Mouse (Mus musculus) adrenal gland, adult 10 weeks (tissue): ENCODE data around the gene Mum1l1. TPM values are rescaled to one million over a fixed set of nuclear protein-coding genes. Genes with fewer than 3 reads are reported as not detected.

ENCODE experiments used
- polyA plus RNA-seq: library from polyadenylated mRNA; stranded (reverse); fragments of 350-450 nt; fragmentation: Illumina TruSeq; extraction: RNeasy Lipid Tissue Mini Kit (QIAGEN cat#74804); gene quantifications from one replicate; pipeline ENCODE4 v1.2.3, GENCODE M21; 2014; ENCODE audit warnings: low read depth, low replicate concordance

The Mum1l1 gene
- polyA plus RNA-seq = 9.5 TPM

GRCm38 (mm10) chrX:139209829-139210225, at the start of gene Mum1l1:
Gene Mum1l1, plus strand, starts transcription at chrX:139210042.

GRCm38 (mm10) chrX:139178928-139179327, 30.9 kb upstream of the Mum1l1 start, which contains the start of gene 4933428M09Rik:
Gene 4933428M09Rik, plus strand, starts transcription at chrX:139179228.

Other genes starting within 250 kb of the Mum1l1 start
- not detected for gene Serpina7, start 124.8 kb upstream of the Mum1l1 start, polyA plus RNA-seq
- not detected for gene 4930513O06Rik, start 123.8 kb upstream of the Mum1l1 start, polyA plus RNA-seq
- gene 4933428M09Rik, start 30.8 kb upstream of the Mum1l1 start, polyA plus RNA-seq = not detected
- gene Trap1a, start 123.6 kb downstream of the Mum1l1 start, polyA plus RNA-seq = not detected